Mouse (Mus musculus): ENCODE data around the gene Nt5c3.

Nt5c3 gene

DNA sequence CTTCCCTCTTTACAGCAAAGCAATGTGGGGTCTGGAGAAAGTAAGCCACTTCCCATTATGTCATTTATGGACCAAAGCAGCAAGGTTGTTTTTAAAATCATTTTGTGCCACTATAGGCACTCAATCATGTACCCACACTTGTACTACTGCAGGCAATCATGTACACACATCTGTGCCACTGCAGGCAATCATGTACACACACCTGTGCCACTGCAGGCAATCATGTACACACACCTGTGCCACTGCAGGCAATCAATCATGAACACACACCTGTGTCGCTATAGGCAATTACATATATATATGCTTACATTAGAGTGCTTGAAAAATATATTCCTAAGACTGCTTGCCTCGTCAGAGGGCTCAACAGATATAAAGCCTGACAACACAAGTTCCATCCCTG lies 18.8 kb downstream of the Nt5c3 start:
- WGBS: 92% methylated on average over 2 of the region's 2 CpGs

DNA sequence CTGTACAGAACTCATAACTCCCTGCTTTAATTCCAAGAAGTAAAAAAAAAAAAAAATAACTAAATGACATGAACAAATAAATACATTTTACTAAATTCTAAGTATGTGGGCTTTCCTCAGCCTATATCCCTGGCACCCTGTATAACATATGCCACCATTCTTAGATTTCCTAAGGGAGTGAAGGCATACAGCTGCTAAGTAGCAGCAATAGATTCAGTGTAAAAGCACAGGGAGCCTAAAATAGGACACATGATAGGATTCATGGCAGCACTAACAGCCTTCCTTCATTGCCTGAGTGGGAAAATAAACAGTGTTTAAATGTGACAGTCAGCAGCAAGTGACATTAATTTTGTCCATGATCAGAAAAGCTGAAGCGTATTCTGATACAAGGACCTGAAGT lies 19.4 kb downstream of the Nt5c3 start:
- WGBS: 35% methylated on average over 1 of the region's 1 CpGs

DNA sequence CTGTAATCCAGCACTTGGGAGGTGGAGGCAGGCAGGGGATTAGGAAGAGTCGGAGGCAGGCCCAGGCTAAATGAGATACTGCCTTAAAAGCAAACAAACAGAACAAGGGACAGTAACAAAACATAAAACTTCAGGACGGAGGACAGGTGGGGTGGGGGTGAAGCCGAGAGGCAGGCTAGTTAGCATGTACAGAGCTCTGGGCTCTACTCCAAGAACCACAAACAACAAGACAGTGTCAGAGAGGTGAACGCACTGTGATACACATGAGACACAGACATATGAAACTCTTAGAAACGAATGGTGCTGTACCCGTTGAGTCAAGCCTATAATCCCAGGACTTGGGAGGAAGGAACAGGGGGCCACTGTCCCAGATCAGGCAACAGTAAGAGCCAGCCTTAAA lies 19.9 kb downstream of the Nt5c3 start:
- 32% methylated on average over 6 of the region's 6 CpGs for WGBS

DNA sequence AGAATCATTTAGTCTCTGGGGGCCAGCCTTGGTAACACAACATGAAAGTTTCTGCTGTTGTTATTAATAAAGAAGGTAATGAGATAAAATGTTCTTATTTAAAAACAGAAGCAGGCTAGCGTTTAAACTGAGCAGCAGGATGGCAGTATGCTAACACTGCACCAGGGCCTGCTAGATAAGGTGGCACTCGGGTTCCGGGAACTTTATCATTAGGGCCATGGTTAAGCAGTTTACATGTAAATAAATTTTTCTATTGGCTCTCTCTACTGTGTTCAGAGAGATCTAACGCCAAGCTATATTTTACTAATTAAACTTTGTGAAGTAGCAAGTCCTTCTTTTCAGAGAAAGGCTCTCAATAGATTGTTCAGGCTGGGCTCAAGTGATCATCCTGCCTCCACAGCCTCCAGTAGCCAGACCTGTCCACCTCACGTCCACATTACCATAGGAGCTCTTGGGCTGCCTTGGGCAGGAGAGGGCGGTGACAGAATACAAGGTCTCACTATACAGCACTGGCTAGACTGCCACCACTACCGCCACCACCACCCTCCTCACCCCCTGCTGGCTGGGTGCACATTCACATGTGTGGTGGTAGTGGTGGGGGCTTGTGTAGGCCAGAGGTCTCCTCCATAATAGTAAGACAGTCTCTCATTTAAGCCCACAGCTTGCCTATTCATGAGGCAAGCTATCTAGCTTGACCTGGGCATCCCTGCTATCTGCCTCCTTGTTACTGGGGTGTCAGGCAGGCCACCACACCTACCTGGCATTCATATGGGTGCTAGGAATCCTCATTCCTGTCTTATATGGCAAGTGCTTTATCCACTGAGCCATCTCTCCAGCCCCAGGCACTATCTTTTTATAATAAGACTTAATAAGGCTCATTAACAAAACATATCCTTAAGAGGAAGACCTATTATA lies 20.9 kb downstream of the Nt5c3 start:
- WGBS: 81% methylated on average over 7 of the region's 7 CpGs

DNA sequence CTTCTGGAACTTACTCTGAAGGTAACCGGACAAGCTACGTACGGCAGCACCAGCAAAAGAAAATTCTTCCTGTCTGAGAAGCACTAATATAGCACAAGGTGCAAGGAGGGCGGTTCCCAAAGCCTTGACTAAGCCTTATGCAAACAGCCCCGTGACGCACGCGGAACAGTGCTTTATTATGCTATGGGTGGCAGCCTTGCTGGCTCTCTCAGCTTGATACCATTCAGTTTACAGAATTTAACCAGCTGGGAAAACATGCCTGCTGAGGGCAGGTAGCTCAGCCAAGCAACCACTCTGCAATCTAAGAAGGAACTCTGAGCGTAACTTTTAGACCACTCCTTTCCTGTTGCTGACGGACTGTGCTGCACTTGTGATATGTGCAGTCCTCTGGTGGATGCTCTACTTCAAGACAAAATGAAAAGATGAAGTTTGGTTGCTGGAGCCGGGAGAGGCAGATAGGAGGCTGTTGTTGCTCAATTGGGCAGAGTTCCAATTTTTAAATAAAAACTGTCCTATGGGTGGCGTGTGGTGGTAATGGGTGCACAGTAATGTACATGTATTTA lies 21.8 kb downstream of the Nt5c3 start:
- WGBS: 20% methylated on average over 12 of the region's 12 CpGs

DNA sequence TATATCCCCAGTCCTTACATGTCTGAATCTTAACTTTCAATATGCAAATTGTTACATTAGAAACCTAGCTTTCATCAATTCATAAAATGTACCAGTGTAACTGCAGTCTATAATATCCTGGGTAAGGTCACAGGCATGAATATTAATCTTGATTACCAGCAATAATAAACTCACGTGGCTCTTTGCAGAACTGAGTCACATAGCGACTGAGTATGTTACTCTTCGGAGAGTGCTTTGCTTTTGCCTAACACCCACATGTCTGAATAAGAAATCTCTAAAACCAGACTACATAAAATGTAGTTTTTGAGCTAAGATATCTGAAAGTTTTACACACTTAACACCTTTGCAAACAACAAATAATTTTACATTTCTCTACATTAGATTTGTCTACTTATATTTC lies 22.4 kb downstream of the Nt5c3 start:
- 27% methylated on average over 3 of the region's 3 CpGs for WGBS

DNA sequence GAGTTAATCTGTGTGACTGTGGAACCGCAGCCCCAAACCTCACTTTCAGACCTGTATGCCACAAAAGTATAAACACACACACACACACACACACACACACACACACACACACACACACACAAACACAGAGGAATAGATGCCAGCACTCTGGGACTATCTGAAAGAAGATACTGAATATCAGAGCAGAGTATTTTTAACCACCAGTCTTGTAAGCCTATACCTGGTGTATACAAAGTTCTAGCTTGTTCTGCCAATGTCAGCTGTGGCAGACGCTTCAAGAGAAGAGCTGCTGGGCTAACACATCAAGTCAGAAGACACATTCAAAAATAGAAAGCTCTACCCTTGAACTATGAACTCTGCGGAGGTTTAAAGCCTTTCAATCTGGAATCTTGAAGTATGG lies 24.1 kb downstream of the Nt5c3 start:
- WGBS: 73% methylated on average over 3 of the region's 3 CpGs

DNA sequence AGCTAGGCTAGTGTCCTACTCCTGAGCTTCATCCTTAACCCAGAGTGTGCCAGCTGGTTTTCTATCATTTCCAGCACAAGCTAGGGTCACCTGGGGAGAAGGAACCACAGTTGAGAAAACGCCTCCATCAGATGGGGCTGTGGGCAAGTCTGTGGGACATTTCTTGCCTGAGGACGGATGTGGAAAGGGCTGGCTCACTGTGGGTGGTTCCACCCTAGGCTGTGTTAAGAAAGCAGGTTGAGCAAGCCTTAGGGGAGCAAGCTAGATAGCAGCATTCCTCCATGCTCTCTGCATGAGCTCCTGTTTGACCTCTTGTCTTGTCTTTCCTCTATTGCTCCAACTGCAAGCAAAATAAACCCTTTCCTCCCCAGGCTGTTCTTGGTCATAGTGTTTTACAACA lies 33.0 kb downstream of the Nt5c3 start:
- 75% methylated on average over 2 of the region's 2 CpGs for WGBS

DNA sequence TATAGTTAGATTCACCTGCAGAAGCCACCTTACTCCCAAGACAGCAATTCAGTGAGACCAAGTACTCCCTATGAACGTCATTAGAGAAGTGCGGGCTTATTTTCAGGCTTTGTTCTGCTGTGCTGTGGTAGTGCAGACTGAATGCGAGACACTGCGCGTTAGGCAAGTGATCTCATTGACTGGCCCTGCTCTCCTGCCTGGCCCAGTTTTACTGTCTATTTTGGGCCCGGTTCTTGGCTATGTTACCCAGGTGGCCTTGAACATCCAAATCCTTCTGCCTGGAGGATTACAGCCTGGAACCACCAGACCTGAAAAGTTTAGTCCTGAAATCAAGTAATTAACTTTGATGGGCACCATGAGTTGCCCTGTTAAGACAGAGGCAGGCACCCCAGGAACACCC lies 35.2 kb downstream of the Nt5c3 start:
- WGBS: 80% methylated on average over 6 of the region's 6 CpGs

DNA sequence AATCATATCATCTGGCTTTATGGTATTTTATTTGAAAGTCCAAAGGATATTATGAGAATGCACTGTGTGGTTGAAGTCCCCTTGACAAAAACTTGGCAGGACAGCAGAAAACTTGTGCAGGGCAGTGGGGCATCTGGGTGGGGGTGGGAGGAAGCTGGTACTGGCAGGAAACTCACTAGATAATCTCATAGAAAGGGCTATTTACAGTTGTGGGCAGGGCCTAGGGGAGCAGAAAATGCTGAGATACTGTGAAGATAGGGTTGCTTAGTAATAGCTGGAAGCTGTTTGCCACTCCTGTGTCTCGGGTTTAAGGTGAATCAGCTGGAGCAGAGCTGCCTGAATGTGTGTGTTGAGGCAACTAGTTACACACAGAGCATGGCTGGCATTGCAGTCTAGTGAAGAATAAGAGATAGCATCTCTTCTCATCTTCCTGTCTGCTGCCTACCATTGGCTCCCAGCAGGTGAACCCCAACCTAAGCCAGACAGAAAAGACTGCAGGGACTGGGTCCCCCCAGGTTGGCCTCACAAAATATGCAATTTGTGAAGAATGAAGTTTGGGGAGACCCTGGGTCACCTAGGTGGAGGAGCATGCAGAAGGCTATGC lies 44.3 kb downstream of the Nt5c3 start:
- 38% methylated on average over 1 of the region's 1 CpGs for WGBS

DNA sequence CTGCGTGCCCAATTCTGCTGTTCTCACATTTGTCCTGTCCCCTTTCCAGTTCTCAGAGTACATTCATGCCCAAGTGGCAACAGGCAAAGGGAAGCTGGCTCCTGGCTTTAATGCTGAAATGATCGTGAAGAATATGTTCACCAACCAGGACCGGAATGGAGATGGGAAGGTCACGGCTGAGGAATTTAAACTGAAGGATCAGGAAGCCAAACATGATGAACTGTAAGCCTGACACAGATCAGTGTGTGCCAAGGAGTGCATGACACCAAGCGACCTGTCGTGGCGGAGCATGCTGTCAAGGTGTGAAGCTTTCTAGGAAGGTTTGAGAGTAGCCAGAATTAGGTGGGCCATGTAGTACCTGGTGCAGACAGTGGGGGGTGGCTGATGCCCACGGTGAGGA lies 45.7 kb downstream of the Nt5c3 start:
- 80% methylated on average over 8 of the region's 8 CpGs for WGBS

DNA sequence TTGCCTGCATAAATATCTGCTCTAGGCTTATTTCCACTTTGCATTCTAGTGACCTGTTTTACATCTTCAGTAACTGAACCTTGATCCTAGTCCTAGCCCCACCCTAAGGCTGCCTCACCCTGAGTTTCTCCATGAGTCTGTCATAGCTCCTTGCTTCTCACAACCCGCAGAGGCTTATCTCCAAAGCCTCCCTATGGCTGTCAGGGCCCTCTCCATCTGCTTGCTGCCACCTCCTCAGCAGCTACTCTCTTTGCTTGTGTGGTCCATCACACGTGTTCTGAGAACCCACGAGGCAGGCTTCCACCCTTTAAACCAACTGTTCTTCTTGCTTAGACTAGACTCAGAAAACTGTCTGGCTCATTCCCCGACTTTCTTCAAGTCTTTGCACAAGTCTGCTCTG lies 46.9 kb downstream of the Nt5c3 start:
- WGBS: 63% methylated on average over 4 of the region's 4 CpGs

DNA sequence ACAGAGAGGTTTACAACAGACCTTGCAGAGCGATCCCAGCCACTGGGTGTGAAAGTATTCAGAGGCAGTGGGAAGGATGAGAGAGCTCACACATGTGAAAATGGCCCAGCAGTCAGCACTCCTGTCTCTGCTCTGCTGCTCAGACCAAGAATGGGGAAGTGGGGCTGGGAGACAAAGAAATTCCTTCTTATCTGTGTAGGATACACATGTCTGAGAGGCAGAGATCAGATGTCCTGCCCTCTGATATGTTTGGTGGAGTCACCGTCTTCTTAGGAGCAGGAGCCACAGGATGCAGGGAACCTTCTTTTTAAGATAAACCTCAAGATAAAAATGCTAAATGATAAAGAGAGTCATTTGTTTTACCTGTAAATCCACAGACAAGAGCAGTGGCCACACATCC lies 53.7 kb downstream of the Nt5c3 start:
- 86% methylated on average over 2 of the region's 2 CpGs for WGBS

DNA sequence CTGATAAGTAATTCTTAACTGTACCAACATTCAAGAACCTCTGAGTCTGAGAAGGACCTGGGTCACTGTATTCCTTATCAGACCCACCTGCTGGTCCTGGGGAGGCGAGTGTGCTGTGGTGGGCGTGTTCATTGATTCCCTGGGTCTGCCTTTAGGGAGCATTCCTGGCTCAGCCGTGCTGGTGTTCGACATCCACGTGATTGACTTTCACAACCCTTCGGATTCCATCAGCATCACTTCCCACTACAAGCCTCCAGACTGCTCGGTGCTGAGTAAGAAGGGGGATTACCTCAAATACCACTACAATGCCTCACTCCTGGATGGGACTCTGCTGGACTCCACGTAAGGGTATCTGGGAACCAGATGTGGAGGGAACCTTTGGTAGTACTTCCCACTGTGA lies 55.2 kb downstream of the Nt5c3 start:
- WGBS: 76% methylated on average over 8 of the region's 8 CpGs

DNA sequence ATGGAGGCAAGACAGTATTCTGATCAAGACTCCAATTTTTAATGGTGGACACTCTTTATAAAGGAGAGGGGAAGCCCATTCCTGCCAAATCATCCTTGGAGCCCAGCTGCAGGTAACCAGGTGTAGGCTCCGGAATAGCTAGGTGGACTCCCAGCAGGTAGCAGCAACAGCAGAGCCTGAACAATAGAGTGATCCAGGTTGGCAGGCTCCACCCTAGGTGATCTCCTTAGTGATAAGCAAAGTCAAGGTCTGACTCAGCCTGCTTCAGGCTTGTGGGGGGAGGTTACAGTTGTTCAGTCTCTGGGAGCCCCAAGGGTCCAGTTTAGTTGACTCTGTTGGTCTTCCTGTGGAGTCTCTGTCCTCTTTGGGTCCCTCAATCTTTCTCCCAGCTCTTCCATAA lies 56.8 kb downstream of the Nt5c3 start:
- 95% methylated on average over 1 of the region's 1 CpGs for WGBS

DNA sequence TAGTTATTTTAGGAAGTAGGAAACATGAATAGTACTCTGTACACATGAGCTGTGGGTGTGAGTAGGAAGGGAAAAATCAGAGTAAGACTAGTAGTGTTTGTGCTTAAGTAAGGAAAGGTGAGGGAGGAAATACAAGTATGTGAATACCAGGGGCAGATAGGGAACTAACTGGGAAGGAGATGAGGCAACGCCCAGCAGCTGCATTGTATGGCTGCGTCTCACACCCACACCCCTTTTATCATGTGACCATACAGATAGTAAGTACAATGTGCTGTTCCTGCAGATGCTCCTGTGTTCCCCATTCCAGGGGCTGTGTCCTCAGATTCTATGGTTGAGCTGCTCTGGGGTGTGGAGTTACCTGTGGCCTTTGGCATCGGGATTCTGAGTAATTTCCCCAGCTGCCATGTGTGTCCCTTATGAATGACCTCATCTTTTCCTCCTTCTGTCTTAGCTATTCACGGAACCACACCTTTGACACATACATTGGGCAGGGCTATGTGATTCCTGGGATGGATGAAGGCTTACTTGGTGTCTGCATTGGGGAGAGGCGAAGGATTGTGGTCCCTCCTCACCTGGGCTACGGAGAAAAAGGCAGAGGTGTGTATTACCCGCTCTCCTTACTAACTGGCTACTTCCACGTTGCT lies 63.4 kb downstream of the Nt5c3 start:
- WGBS: 88% methylated on average over 8 of the region's 8 CpGs

DNA sequence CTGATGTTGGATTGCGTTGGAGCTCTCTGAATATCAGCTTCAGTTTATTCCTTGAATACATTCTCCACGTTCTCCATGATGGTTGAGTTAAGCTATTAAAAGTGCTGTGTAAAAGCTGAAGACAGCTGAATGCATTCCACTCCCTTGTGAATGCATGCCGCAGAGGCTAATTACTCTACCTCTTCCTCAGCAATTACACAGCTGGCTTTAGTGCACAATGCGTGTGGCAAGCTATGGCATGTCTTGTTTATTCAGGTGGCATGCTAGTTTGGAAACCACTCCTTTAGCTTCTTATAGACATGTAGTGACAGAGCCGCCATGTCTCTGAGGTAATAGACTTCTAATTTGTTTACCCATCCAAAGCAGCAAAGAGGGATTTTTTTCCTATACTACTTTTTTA lies 67.0 kb downstream of the Nt5c3 start:
- 76% methylated on average over 5 of the region's 5 CpGs for WGBS

DNA sequence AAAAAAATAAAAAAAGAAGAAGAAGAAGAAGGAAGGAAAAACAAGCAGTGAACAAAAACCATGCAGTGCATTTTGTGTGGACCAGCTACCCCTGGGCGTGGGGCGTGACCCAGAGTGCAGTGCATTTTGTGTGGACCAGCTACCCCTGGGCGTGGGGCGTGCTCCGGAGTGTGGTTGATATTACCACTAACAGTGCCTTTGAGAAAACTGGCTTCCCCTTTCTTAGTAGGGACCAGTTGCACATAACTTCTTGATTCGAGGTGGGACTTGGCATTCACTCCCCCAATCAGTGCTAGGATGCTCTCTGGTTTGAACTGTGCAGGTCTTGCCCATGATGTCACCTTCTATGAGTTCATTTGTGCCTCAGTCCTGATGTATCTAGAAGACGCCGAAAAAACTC lies 68.9 kb downstream of the Nt5c3 start:
- WGBS: 84% methylated on average over 8 of the region's 8 CpGs

DNA sequence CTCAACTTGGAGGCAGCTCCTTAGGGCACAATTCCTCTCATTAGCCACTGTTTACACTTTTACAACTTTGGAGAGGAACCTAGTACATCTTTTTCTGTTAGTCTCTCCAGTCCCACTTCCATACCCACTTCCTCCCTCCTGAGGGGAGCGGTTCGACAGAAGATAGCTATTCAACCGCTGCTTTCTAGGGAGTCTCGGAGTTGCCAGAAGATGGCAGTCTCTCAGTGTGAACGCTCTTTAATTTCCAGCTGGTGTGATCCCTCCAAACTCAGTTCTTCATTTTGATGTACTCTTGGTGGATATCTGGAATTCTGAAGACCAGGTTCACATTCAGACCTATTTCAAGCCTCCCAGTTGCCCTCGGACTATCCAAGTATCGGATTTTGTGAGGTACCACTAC lies 73.4 kb downstream of the Nt5c3 start:
- WGBS: 56% methylated on average over 7 of the region's 7 CpGs

DNA sequence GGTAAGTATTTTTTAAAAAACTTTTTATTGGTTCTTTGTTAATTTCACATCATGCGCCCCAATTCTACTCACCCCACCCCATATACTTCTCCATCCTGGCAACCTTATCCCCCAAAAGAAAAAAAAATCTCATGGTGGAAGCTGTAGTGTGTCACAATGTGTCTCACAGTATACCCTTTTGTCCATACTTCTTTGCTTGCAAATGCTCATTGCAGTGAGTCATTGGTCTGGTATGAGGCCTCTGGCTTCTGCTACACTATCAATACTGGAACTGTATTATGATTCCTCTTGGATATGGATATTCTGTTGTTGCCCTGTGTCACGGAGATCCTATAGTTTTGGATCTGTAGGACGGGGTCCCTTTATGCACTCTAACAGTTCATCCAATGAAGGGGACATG lies 74.8 kb downstream of the Nt5c3 start:
- 92% methylated on average over 3 of the region's 3 CpGs for WGBS

DNA sequence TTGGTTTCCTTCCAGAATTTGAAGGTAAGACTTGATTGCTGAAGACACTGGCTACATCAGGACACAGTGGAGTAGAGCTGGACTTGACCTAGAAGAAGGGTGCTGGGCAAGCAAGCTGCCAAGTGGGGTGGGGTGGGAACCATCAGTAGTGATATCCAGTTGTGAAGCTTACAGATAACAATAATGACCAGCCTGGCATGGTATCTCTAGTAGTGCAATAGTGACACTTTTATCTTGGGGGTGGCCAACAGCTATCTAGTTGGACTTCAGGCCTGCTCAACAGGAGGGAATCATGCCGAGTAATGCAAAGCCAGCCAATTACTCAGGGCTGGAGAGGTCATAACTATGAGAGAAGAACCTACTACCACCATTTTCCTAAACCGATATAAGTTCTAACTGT lies 79.4 kb downstream of the Nt5c3 start:
- 96% methylated on average over 2 of the region's 2 CpGs for WGBS

DNA sequence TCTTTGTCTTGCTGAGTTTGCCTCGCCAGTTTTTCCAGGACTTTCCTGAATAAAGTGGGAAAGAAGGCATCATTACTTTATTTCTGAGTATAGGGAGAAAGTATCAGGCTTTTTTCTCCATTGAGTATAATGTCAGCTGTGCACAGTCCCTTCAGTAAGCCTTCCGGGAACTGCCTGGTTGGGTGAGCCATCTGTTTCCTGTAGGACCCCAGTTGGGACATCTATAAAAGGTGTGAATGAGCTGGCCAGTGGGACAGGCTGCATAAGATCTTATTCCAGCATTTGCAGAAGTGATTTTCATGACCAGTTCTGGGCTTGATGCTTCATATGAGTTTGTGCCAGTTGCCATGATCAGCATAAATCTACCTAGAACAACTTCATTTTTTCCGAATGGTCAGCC lies 80.5 kb downstream of the Nt5c3 start:
- WGBS: 77% methylated on average over 3 of the region's 3 CpGs

DNA sequence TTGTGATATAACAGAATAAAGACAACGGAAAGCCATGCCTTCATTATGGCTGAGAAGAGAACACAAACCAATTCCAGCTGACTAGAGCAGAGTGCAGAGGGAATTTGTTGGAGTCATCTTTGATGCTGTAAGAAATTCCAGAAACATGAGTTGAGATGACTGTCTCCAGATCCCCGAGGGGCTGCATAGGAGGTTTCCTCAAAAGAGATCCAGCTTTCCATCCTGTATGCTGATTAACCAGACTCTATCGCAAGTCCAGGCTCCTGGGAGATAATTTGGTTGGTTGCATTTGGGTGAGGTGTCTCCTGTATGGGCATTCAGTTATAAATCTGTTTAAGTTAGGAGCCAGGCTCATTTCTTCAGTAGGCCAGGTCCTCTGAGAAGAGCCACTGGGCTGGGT lies 86.1 kb downstream of the Nt5c3 start:
- 95% methylated on average over 3 of the region's 3 CpGs for WGBS
